Mouse (Mus musculus) heart, adult 2 months (tissue): ENCODE results near the gene Foxf1.
A peak's percentile ranks its signal among the peaks of the same experiment; 100 is the strongest.

Experiments used
- CTCF ChIP-seq: fragments of 200-600 bp; IDR thresholded peaks from 2 replicates; pipeline ENCODE4 v1.8.1; 2022; ENCODE audit warnings: antibody characterized with exemption, mild to moderate bottlenecking, moderate library complexity
- EP300 ChIP-seq: fragments of 200-500 bp; IDR thresholded peaks from 2 replicates; pipeline ENCODE4 v1.6.1; 2011; ENCODE audit warnings: low read depth, low read length, control low read depth; ENCODE audit not compliant: insufficient read depth
- POLR2A ChIP-seq: fragments of 200-500 bp; IDR thresholded peaks from 2 replicates; pipeline ENCODE4 v1.6.1; 2011; ENCODE audit warnings: mild to moderate bottlenecking, low read depth, low read length, control low read depth; ENCODE audit not compliant: insufficient read depth

- TF ChIP-seq CTCF (peak; percentile 43), EP300 (no peak), POLR2A (no peak)
These were observed 36.7 kb upstream of the Foxf1 start for GRCm38 (mm10) chr8:121047441-121047840.
